ENCODE assay signal across 10 mouse cellular contexts in the genomic region with DNA sequence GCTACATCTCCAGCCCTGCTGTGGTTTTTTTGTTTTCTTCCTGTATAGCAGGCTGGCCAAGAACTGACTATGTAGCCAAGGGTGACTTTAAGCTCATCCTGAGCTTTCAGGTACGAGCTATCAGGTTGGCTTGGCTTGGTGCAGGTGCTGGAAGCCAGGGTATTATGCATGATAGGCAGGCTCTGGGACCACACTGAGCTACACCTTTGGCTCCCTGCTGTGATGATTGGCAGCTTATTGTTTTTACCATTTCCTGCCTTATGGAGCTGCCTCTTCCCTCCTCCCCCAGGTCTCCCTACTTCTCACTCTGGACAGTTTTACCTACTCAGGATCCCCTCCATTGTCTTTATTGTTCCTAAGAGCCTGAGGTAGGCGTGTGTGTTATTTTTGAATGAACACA. TPM values are rescaled to one million over a fixed set of nuclear protein-coding genes. Genes with fewer than 3 reads are reported as not detected.
A peak's percentile ranks its signal among the peaks of the same experiment; 100 is the strongest.
DNase-seq lines count a peak whose midpoint lies in the region; ATAC-seq and TF ChIP-seq lines count a peak whose summit lies in the region.
"Had no signal": no experiment of that assay in that cellular context is flagged by ENCODE, and none has a peak within 500 bp of the region (broad histone marks: within the 10 kb centered on the region; RNA-seq: fewer than 3 reads in every experiment).

No protein-coding gene starts in this region.

- H3K9ac ChIP-seq in kidney, embryonic 16.5 days (replicated peaks; ENCODE audit: low read length) = peak overlapping the region; percentile 94; the same call in 1 of the 2 replicates
- H3K9ac ChIP-seq in hindbrain, embryonic 16.5 days (ENCODE audit: low read depth, low read length) = peak overlapping the region; percentile 28; the same call in 1 of the 2 replicates
- H3K9ac ChIP-seq in midbrain, embryonic 15.5 days = no peak overlapping the region

- H3K27ac ChIP-seq in kidney, embryonic 16.5 days (ENCODE audit: low read length) = no peak overlapping the region
- H3K27ac ChIP-seq in cortical plate, adult 2 months (ENCODE audit: insufficient read depth, low read length) = no peak overlapping the region
- H3K27ac ChIP-seq in hindbrain, embryonic 16.5 days (ENCODE audit: low read depth, low read length) = no peak overlapping the region
- H3K27ac ChIP-seq in midbrain, embryonic 15.5 days = no peak overlapping the region

- peak overlapping the region; percentile 98 for H3K4me3 ChIP-seq in kidney, embryonic 16.5 days (ENCODE audit: low read length)
- H3K4me3 ChIP-seq in cortical plate, adult 2 months (ENCODE audit: insufficient read depth, low read length) = peak overlapping the region; percentile 76; the same call in 1 of the 2 replicates
- H3K4me3 ChIP-seq in hindbrain, embryonic 16.5 days (ENCODE audit: low read length) = peak overlapping the region; percentile 2; the same call in 1 of the 2 replicates
- peak overlapping the region; percentile 96 for H3K4me3 ChIP-seq in midbrain, embryonic 15.5 days

- no peaks in the 10 kb centered on the region for H3K27me3 ChIP-seq in kidney, embryonic 16.5 days (ENCODE audit: insufficient read depth, low read length)
- no peaks in the 10 kb centered on the region for H3K27me3 ChIP-seq in hindbrain, embryonic 16.5 days (replicated peaks; ENCODE audit: control insufficient read depth, insufficient read depth, low read length)
- no peaks in the 10 kb centered on the region for H3K27me3 ChIP-seq in midbrain, embryonic 15.5 days (replicated peaks)

- TF ChIP-seq CTCF in cortical plate, adult 2 months (IDR thresholded peaks at IDR 0.05; ENCODE audit: extremely low read depth, insufficient read depth, low read length) = no peak

- peak overlapping the region; percentile 70 for H3K4me2 ChIP-seq in kidney, embryonic 16.5 days (replicated peaks; ENCODE audit: low read depth, low read length)
- H3K4me2 ChIP-seq in hindbrain, embryonic 16.5 days (ENCODE audit: low read length) = peak overlapping the region; percentile 81
- H3K4me2 ChIP-seq in midbrain, embryonic 15.5 days = peak overlapping the region; percentile 71

- peaks cover 20% of the 10 kb centered on the region for H3K36me3 ChIP-seq in kidney, embryonic 16.5 days (ENCODE audit: insufficient read depth, low read length)
- H3K36me3 ChIP-seq in hindbrain, embryonic 16.5 days (ENCODE audit: control insufficient read depth, insufficient read depth, low read length) = peaks cover 19% of the 10 kb centered on the region
- peaks cover 21% of the 10 kb centered on the region for H3K36me3 ChIP-seq in midbrain, embryonic 15.5 days (replicated peaks)

- ATAC-seq in kidney, embryonic 16.5 days (ENCODE audit: low FRiP score, low TSS enrichment) = no peak
- no peak for ATAC-seq in hindbrain, embryonic 16.5 days
- no peak for ATAC-seq in midbrain, embryonic 15.5 days (replicated peaks)
- ATAC-seq in inflammation-experienced regulatory T-cells, adult 6 months = no peak

- H3K4me1 ChIP-seq in kidney, embryonic 16.5 days (ENCODE audit: insufficient read depth, low read length) = peaks cover 22% of the 10 kb centered on the region
- peaks cover 3% of the 10 kb centered on the region; the same call in 1 of the 2 replicates for H3K4me1 ChIP-seq in cortical plate, adult 2 months (ENCODE audit: control insufficient read depth, insufficient read depth, low read length)
- peaks cover 26% of the 10 kb centered on the region for H3K4me1 ChIP-seq in hindbrain, embryonic 16.5 days (ENCODE audit: control insufficient read depth, insufficient read depth, low read depth, low read length)
- H3K4me1 ChIP-seq in midbrain, embryonic 15.5 days = peaks cover 29% of the 10 kb centered on the region

- DNase-seq in kidney, postnatal 14 days = no peak
- DNase-seq in ovary, postnatal 14 days (ENCODE audit: low spot score) = no peak
- DNase-seq in right cerebral cortex, postnatal 14 days = no peak

- WGBS in kidney, embryonic 16.5 days = 69% methylated on average over 2 of the region's 2 CpGs
- 52% methylated on average over 2 of the region's 2 CpGs for WGBS in hindbrain, embryonic 16.5 days
- 67% methylated on average over 2 of the region's 2 CpGs for WGBS in midbrain, embryonic 15.5 days

- TF ChIP-seq POLR2A in cortical plate, adult 2 months (IDR thresholded peaks at IDR 0.05; ENCODE audit: extremely low read depth, insufficient read depth, low read length) = no peak

- H3K9me3 ChIP-seq in kidney, embryonic 16.5 days (ENCODE audit: low read length) = no peaks in the 10 kb centered on the region
- H3K9me3 ChIP-seq in hindbrain, embryonic 16.5 days (ENCODE audit: control insufficient read depth, low read length) = no peaks in the 10 kb centered on the region
- H3K9me3 ChIP-seq in midbrain, embryonic 15.5 days = no peaks in the 10 kb centered on the region

RNA-seq across cellular contexts. Expression of a gene that starts 1.0 kb away (rescaled TPM):
- polyA plus RNA-seq in kidney, embryonic 16.5 days (2015; fragmentation: Nextera tagmentation; extraction: Ambion mirVana) = not detected in 2 replicates
- not detected in 2 replicates for polyA plus RNA-seq in cortical plate, adult 2 months (2012; rRNA removed)
- not detected in 2 replicates for polyA plus RNA-seq in hindbrain, embryonic 16.5 days (2015; fragmentation: Nextera tagmentation; extraction: Ambion mirVana)
- not detected in 2 replicates for polyA plus RNA-seq in midbrain, embryonic 15.5 days (2015; fragmentation: Nextera tagmentation; extraction: Ambion mirVana)
- not detected for polyA plus RNA-seq in inflammation-experienced regulatory T-cells, adult 6 months (2017; shearing (Covaris generic))
- polyA plus RNA-seq: gonadal fat pad, adult 2 months had no signal

RNA-seq across cellular contexts. Expression of a gene that starts 1.6 kb away (rescaled TPM):
- polyA plus RNA-seq in kidney, embryonic 16.5 days (2015; fragmentation: Nextera tagmentation; extraction: Ambion mirVana) = 46.2 and 47.9 TPM in 2 replicates
- 72.9 and 73.0 TPM in 2 replicates for polyA plus RNA-seq in cortical plate, adult 2 months (2012; rRNA removed)
- polyA plus RNA-seq in hindbrain, embryonic 16.5 days (2015; fragmentation: Nextera tagmentation; extraction: Ambion mirVana) = 42.5 and 44.4 TPM in 2 replicates
- 46.8 and 47.9 TPM in 2 replicates for polyA plus RNA-seq in midbrain, embryonic 15.5 days (2015; fragmentation: Nextera tagmentation; extraction: Ambion mirVana)
- 1 to 10 TPM; 6.8 to 9.8 (median 7.8) TPM for polyA plus RNA-seq in inflammation-experienced regulatory T-cells, adult 6 months (2017; shearing (Covaris generic))

RNA-seq across cellular contexts. Expression of a gene that starts 14.2 kb away (rescaled TPM):
- 61.2 and 68.6 TPM in 2 replicates for polyA plus RNA-seq in kidney, embryonic 16.5 days (2015; fragmentation: Nextera tagmentation; extraction: Ambion mirVana)
- 10.5 and 17.1 TPM in 2 replicates for polyA plus RNA-seq in cortical plate, adult 2 months (2012; rRNA removed)
- polyA plus RNA-seq in hindbrain, embryonic 16.5 days (2015; fragmentation: Nextera tagmentation; extraction: Ambion mirVana) = 29.7 and 35.6 TPM in 2 replicates
- polyA plus RNA-seq in midbrain, embryonic 15.5 days (2015; fragmentation: Nextera tagmentation; extraction: Ambion mirVana) = 32.8 and 33.7 TPM in 2 replicates
- 10 to 100 TPM in 2 of 3 experiments, 1 to 10 TPM in 1; 9.4 to 37.5 (median 17.5) TPM for polyA plus RNA-seq in inflammation-experienced regulatory T-cells, adult 6 months (2017; shearing (Covaris generic))

RNA-seq across cellular contexts. Expression of a gene that starts 59.4 kb away (rescaled TPM):
- polyA plus RNA-seq in kidney, embryonic 16.5 days (2015; fragmentation: Nextera tagmentation; extraction: Ambion mirVana) = 0.09 TPM in 1 of 2 replicates, not detected in the other
- polyA plus RNA-seq in cortical plate, adult 2 months (2012; rRNA removed) = not detected in 2 replicates
- polyA plus RNA-seq in hindbrain, embryonic 16.5 days (2015; fragmentation: Nextera tagmentation; extraction: Ambion mirVana) = 0.14 and 0.25 TPM in 2 replicates
- 0.13 and 0.19 TPM in 2 replicates for polyA plus RNA-seq in midbrain, embryonic 15.5 days (2015; fragmentation: Nextera tagmentation; extraction: Ambion mirVana)
- not detected for polyA plus RNA-seq in inflammation-experienced regulatory T-cells, adult 6 months (2017; shearing (Covaris generic))
- polyA plus RNA-seq: small intestine, adult 2 months had no signal

Comparison
In these comparisons a context has a peak if more than half of its experiments do, and no peak if none do; other contexts are left out.
1. H3K4me3 ChIP-seq: peak in every context shown above with its lines; median percentile 98 in kidney, embryonic 16.5 days; 96 in midbrain, embryonic 15.5 days; 76 in cortical plate, adult 2 months; 2 in hindbrain, embryonic 16.5 days.